Mouse (Mus musculus) thymus, adult 2 months (tissue): Measurements from ENCODE around the gene 1810010H24Rik.

Experiments
- CTCF ChIP-seq: fragments of 200-500 bp; IDR thresholded peaks from 2 replicates; pipeline ENCODE4 v1.5.1; 2012; ENCODE audit warnings: mild to moderate bottlenecking, control low read depth, low read length, moderate library complexity, borderline replicate concordance; ENCODE audit not compliant: control insufficient read depth, poor library complexity, insufficient read depth; ENCODE audit errors: extremely low read depth
- POLR2A ChIP-seq: fragments of 200-500 bp; IDR thresholded peaks from 2 replicates; pipeline ENCODE4 v1.6.1; 2012; ENCODE audit warnings: mild to moderate bottlenecking, low read length, control low read depth, moderate library complexity; ENCODE audit not compliant: control insufficient read depth, poor library complexity, insufficient read depth; ENCODE audit errors: extremely low read depth

DNA sequence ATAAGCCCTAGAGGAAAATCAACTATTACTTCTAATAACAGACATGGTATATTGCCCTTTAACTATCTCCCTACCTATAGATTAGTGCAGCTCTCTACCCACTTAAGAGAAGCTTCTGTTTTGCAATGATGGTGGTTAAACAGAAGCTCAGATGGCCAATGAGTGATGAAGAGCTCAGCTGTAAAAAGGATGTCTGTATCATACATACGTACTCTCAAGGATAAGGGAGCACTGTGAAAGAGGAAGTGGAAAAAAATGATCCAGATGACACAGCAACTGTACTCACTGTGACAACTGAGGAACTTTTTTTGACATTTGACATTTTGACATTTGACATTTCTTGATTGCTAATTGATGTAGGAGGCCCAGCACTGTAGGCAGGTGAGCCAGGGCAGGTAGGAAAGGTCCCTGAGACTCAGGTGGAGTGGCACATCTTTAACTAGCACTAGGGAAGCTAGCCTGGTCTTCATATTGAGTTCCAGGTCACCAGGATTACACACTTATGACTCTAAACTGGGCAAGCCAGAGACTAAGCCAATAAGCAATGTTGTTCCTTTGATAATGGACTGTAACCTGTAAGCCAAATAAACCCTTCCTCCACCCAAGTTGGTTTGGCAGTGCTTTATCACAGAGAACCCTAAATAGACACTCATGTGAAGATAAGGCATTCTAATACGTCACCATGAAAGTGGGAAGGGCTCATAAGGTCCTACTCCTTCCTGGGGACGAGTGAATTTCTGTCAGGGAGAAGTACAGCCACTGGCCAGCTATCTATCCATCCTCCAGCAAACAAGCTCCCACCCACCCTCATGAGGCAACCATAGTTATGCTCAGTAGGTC is 31.0 kb upstream of the 1810010H24Rik start:
- no peak for TF ChIP-seq POLR2A
- TF ChIP-seq CTCF: no peak
